ENCODE assay signal across 10 mouse cellular contexts in genomic region chr6:59249675-59250074, GRCm38 (mm10). TPM values are rescaled to one million over a fixed set of nuclear protein-coding genes. Genes with fewer than 3 reads are reported as not detected.
DNase-seq lines count a peak whose midpoint lies in the region; ATAC-seq lines count a peak whose summit lies in the region.
"Had no signal": no experiment of that assay in that cellular context is flagged by ENCODE, and none has a peak within 500 bp of the region (broad histone marks: within the 10 kb centered on the region; RNA-seq: fewer than 3 reads in every experiment).

No protein-coding gene starts in this region.

- no peaks in the 10 kb centered on the region for H3K36me3 ChIP-seq in intestine, embryonic 14.5 days (ENCODE audit: control insufficient read depth, insufficient read depth, low read length)
- H3K36me3 ChIP-seq in intestine, embryonic 15.5 days, result no peaks in the 10 kb centered on the region
- no peaks in the 10 kb centered on the region for H3K36me3 ChIP-seq in embryonic facial prominence, embryonic 14.5 days (ENCODE audit: control insufficient read depth, insufficient read depth, low read length)
- no peaks in the 10 kb centered on the region for H3K36me3 ChIP-seq in midbrain, embryonic 16.5 days (ENCODE audit: control insufficient read depth, insufficient read depth, low read length)
- H3K36me3 ChIP-seq: embryonic facial prominence, embryonic 12.5 days; limb, embryonic 12.5 days had no signal

- WGBS in intestine, embryonic 14.5 days, result 37% methylated on average over 2 of the region's 2 CpGs
- 27% methylated on average over 2 of the region's 2 CpGs for WGBS in intestine, embryonic 15.5 days
- 24% methylated on average over 2 of the region's 2 CpGs for WGBS in embryonic facial prominence, embryonic 14.5 days
- 30% methylated on average over 2 of the region's 2 CpGs for WGBS in midbrain, embryonic 16.5 days

- no peak overlapping the region for H3K9ac ChIP-seq in intestine, embryonic 14.5 days (ENCODE audit: low read length)
- H3K9ac ChIP-seq in intestine, embryonic 15.5 days, result no peak overlapping the region
- H3K9ac ChIP-seq in embryonic facial prominence, embryonic 14.5 days (ENCODE audit: low read depth, low read length), result no peak overlapping the region
- H3K9ac ChIP-seq in midbrain, embryonic 16.5 days (ENCODE audit: low read depth, low read length), result no peak overlapping the region
- H3K9ac ChIP-seq: embryonic facial prominence, embryonic 12.5 days; limb, embryonic 12.5 days had no signal

- H3K4me1 ChIP-seq in intestine, embryonic 14.5 days (replicated peaks; ENCODE audit: control insufficient read depth, insufficient read depth, low read length), result no peaks in the 10 kb centered on the region
- H3K4me1 ChIP-seq in intestine, embryonic 15.5 days (replicated peaks), result no peaks in the 10 kb centered on the region
- no peaks in the 10 kb centered on the region for H3K4me1 ChIP-seq in embryonic facial prominence, embryonic 14.5 days (ENCODE audit: control insufficient read depth, insufficient read depth, low read length)
- no peaks in the 10 kb centered on the region for H3K4me1 ChIP-seq in midbrain, embryonic 16.5 days (ENCODE audit: control insufficient read depth, insufficient read depth, low read length)
- H3K4me1 ChIP-seq: embryonic facial prominence, embryonic 12.5 days; limb, embryonic 12.5 days had no signal

- no peak overlapping the region for H3K27ac ChIP-seq in intestine, embryonic 14.5 days (ENCODE audit: low read depth)
- H3K27ac ChIP-seq in intestine, embryonic 15.5 days, result no peak overlapping the region
- H3K27ac ChIP-seq in embryonic facial prominence, embryonic 14.5 days (replicated peaks; ENCODE audit: low read depth, low read length), result no peak overlapping the region
- no peak overlapping the region for H3K27ac ChIP-seq in midbrain, embryonic 16.5 days (ENCODE audit: low read length)
- H3K27ac ChIP-seq: embryonic facial prominence, embryonic 12.5 days; limb, embryonic 12.5 days had no signal

- no peaks in the 10 kb centered on the region for H3K27me3 ChIP-seq in intestine, embryonic 14.5 days (replicated peaks; ENCODE audit: control insufficient read depth, insufficient read depth, low read length)
- no peaks in the 10 kb centered on the region for H3K27me3 ChIP-seq in intestine, embryonic 15.5 days (replicated peaks)
- no peaks in the 10 kb centered on the region for H3K27me3 ChIP-seq in embryonic facial prominence, embryonic 14.5 days (replicated peaks; ENCODE audit: control insufficient read depth, insufficient read depth, low read length)
- H3K27me3 ChIP-seq in midbrain, embryonic 16.5 days (ENCODE audit: control insufficient read depth, insufficient read depth, low read depth, low read length), result no peaks in the 10 kb centered on the region
- H3K27me3 ChIP-seq: embryonic facial prominence, embryonic 12.5 days; limb, embryonic 12.5 days had no signal

- DNase-seq in intestine, embryonic 14.5 days (ENCODE audit: low spot score), result peak; percentile 55
- peak; percentile 44 to 66 for DNase-seq in CD8-positive naive resting alpha-beta T cell, adult 2 months (ENCODE audit: low read depth in 2 of 2, low spot score in 2 of 2)
- DNase-seq in adrenal gland, postnatal 10 days, result peak; percentile 53
- peak; percentile 66 for DNase-seq in embryonic facial prominence, embryonic 14.5 days (ENCODE audit: low spot score)
- DNase-seq in layer of hippocampus, postnatal 25 days (ENCODE audit: extremely low spot score in 1 of 2, low spot score in 1 of 2), result peak; percentile 12 to 64
- DNase-seq in spleen, postnatal 14 days (ENCODE audit: low spot score in 2 of 2), result no peak

- H3K4me2 ChIP-seq in intestine, embryonic 14.5 days (ENCODE audit: low read length), result no peak overlapping the region
- no peak overlapping the region for H3K4me2 ChIP-seq in intestine, embryonic 15.5 days (replicated peaks)
- H3K4me2 ChIP-seq in embryonic facial prominence, embryonic 14.5 days (ENCODE audit: low read depth, low read length), result no peak overlapping the region
- no peak overlapping the region for H3K4me2 ChIP-seq in midbrain, embryonic 16.5 days (ENCODE audit: low read length)
- H3K4me2 ChIP-seq: embryonic facial prominence, embryonic 12.5 days; limb, embryonic 12.5 days had no signal

- no peaks in the 10 kb centered on the region for H3K9me3 ChIP-seq in intestine, embryonic 14.5 days (ENCODE audit: control insufficient read depth, low read length)
- no peaks in the 10 kb centered on the region for H3K9me3 ChIP-seq in intestine, embryonic 15.5 days
- no peaks in the 10 kb centered on the region for H3K9me3 ChIP-seq in embryonic facial prominence, embryonic 14.5 days (ENCODE audit: control insufficient read depth, low read length)
- no peaks in the 10 kb centered on the region for H3K9me3 ChIP-seq in midbrain, embryonic 16.5 days (replicated peaks; ENCODE audit: control insufficient read depth, low read length, poor library complexity, severe bottlenecking)
- H3K9me3 ChIP-seq: embryonic facial prominence, embryonic 12.5 days; limb, embryonic 12.5 days had no signal

- H3K4me3 ChIP-seq in intestine, embryonic 14.5 days (ENCODE audit: low read depth, low read length), result no peak overlapping the region
- no peak overlapping the region for H3K4me3 ChIP-seq in intestine, embryonic 15.5 days (replicated peaks)
- H3K4me3 ChIP-seq in embryonic facial prominence, embryonic 14.5 days (ENCODE audit: low read depth, low read length), result no peak overlapping the region
- no peak overlapping the region for H3K4me3 ChIP-seq in midbrain, embryonic 16.5 days (ENCODE audit: low read depth, low read length)
- H3K4me3 ChIP-seq: embryonic facial prominence, embryonic 12.5 days; limb, embryonic 12.5 days had no signal

- ATAC-seq in intestine, embryonic 14.5 days (replicated peaks; ENCODE audit: low FRiP score, low TSS enrichment, low read depth), result no peak
- ATAC-seq in intestine, embryonic 15.5 days, result no peak
- no peak for ATAC-seq in embryonic facial prominence, embryonic 14.5 days (ENCODE audit: low read depth)
- peak; percentile 51; the same call in 1 of the 2 replicates for ATAC-seq in midbrain, embryonic 16.5 days

RNA-seq across cellular contexts. Expression of gene Tigd2, which starts 41.0 kb away (rescaled TPM):
- 13.0 and 13.5 TPM in 2 replicates for polyA plus RNA-seq in intestine, embryonic 14.5 days (2014; fragmentation: Nextera tagmentation; extraction: Ambion mirVana)
- polyA plus RNA-seq in intestine, embryonic 15.5 days (2015; fragmentation: Nextera tagmentation; extraction: Ambion mirVana), result 11.0 and 11.4 TPM in 2 replicates
- 10 to 100 TPM; 13.5 to 18.5 TPM for total RNA-seq in adrenal gland, postnatal 10 days (2021)
- 13.1 and 13.4 TPM in 2 replicates for polyA plus RNA-seq in embryonic facial prominence, embryonic 14.5 days (2014; fragmentation: Nextera tagmentation; extraction: Ambion mirVana)
- total RNA-seq in layer of hippocampus, postnatal 25 days (2021), result 10 to 100 TPM; 16.1 to 16.3 TPM
- 11.6 and 11.7 TPM in 2 replicates for polyA plus RNA-seq in midbrain, embryonic 16.5 days (2015; fragmentation: Nextera tagmentation; extraction: Ambion mirVana)

Comparison
In these comparisons a context has a peak if more than half of its experiments do, and no peak if none do; other contexts are left out.
1. DNase-seq: peak in intestine, embryonic 14.5 days (single experiment), CD8-positive naive resting alpha-beta T cell, adult 2 months (2 of 2), adrenal gland, postnatal 10 days (single experiment), embryonic facial prominence, embryonic 14.5 days (single experiment) and layer of hippocampus, postnatal 25 days (2 of 2); none in spleen, postnatal 14 days (0 of 2).